Mouse (Mus musculus): ENCODE data around the gene Mafk.

DNA sequence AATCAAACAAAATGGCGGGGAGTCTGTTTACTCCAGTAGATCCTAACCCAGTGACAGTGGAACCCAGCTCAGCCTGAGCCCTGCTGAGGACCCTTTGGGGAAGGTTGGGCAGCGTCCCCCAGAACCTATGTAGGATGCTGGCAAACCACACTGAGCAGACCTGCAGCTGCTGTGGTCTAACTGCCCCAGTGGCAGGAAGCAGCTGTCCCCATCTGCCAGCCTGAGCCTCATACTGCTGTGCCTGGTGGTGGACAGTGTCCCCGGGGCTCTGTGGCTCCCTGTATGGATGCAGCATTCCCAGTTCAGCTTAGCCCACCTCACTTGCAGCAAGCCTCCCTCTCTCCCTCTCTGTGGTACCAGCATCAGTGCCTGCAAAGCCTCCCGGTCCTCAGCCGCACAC is 14.3 kb upstream of the Mafk start:
- TF ChIP-seq CTCF (IDR thresholded peaks at IDR 0.05; ENCODE audit: low read depth, low read length) (no peak), POLR2A (IDR thresholded peaks at IDR 0.05; ENCODE audit: extremely low read depth, insufficient read depth, low read length) (no peak)

Measured in liver, adult 2 months (tissue).